Mouse (Mus musculus) myocyte (in vitro differentiated cells): ENCODE results near the gene Gmppb.

Source experiments
- E2F4 ChIP-seq: IDR thresholded peaks from one replicate; pipeline ENCODE4 v1.6.1; 2011; ENCODE audit warnings: mild to moderate bottlenecking, control low read depth, moderate library complexity; ENCODE audit not compliant: insufficient read depth
- MAX ChIP-seq: IDR thresholded peaks from one replicate; pipeline ENCODE4 v1.6.1; 2011; ENCODE audit warnings: low read depth, mild to moderate bottlenecking, control low read depth
- POLR2A ChIP-seq: IDR thresholded peaks from one replicate; pipeline ENCODE4 v1.6.1; 2011; ENCODE audit warnings: low read depth, mild to moderate bottlenecking, control low read depth, moderate library complexity; ENCODE audit not compliant: insufficient read length

- TF ChIP-seq MAX (no peak), POLR2A (peak; percentile 19), E2F4 (no peak)
Observed at GRCm38 (mm10) chr9:108082988-108083431, 34.0 kb downstream of the Gmppb start, which contains the start of gene Rnf123.
